Mouse (Mus musculus) intestine, postnatal 0 days (tissue): ENCODE results near the gene Crocc2. TPM values are rescaled to one million over a fixed set of nuclear protein-coding genes. Genes with fewer than 3 reads are reported as not detected.

Source experiments
- ATAC-seq: fragments of 200-750 bp; cut with Nextera tagmentation; 2 replicates; pipeline ENCODE4 v1.8.0; 2017; ENCODE audit warnings: mild to moderate bottlenecking, moderate TSS enrichment, moderate library complexity
- H3K27ac ChIP-seq: fragments of 300-500 bp; sonication (generic); 2 replicates; pipeline ENCODE4 v1.5.1; 2014; ENCODE audit warnings: mild to moderate bottlenecking, low read depth, low read length, moderate library complexity
- H3K27me3 ChIP-seq: fragments of 300-500 bp; sonication (generic); replicated peaks from 2 replicates; pipeline ENCODE4 v1.6.1; 2014; ENCODE audit warnings: low read length, mixed read lengths; ENCODE audit not compliant: control insufficient read depth, insufficient read depth
- H3K36me3 ChIP-seq: fragments of 300-500 bp; sonication (generic); 2 replicates; pipeline ENCODE4 v1.6.1; 2014; ENCODE audit warnings: mild to moderate bottlenecking, moderate library complexity; ENCODE audit not compliant: control insufficient read depth, insufficient read depth
- H3K4me1 ChIP-seq: fragments of 300-500 bp; sonication (generic); replicated peaks from 2 replicates; pipeline ENCODE4 v1.6.1; 2014; ENCODE audit warnings: antibody characterized with exemption, low read length, mixed read lengths; ENCODE audit not compliant: control insufficient read depth, insufficient read depth
- H3K4me2 ChIP-seq: fragments of 300-500 bp; sonication (generic); replicated peaks from 2 replicates; pipeline ENCODE4 v1.6.1; 2014; ENCODE audit warnings: low read depth, mild to moderate bottlenecking, moderate library complexity
- H3K4me3 ChIP-seq: fragments of 300-500 bp; sonication (generic); 2 replicates; pipeline ENCODE4 v1.5.1; 2014; ENCODE audit warnings: low read depth, low read length
- H3K9ac ChIP-seq: fragments of 300-500 bp; sonication (generic); 2 replicates; pipeline ENCODE4 v1.6.1; 2014; ENCODE audit warnings: mild to moderate bottlenecking, low read depth, low read length
- H3K9me3 ChIP-seq: fragments of 300-500 bp; sonication (generic); 2 replicates; pipeline ENCODE4 v1.6.1; 2016; ENCODE audit warnings: mixed run types; ENCODE audit not compliant: control insufficient read depth
- CTCF ChIP-seq: sonication (generic); IDR thresholded peaks from 2 replicates; pipeline ENCODE4 v1.5.1; 2016; ENCODE audit warnings: low read depth, mild to moderate bottlenecking, control low read depth, antibody characterized with exemption, moderate library complexity
- whole genome bisulfite sequencing: fragments of 180-500 bp; shearing (Covaris S2); extraction: QIAGEN DNeasy Blood & Tissue Kit; methylation state at CpG from one replicate; pipeline ENCODE4 v1.1.7; 2014; 5-methylcytosine and 5-hydroxymethylcytosine counted together
- polyA plus RNA-seq: library from polyadenylated mRNA; unstranded; fragments of >200 nt; fragmentation: Nextera tagmentation; extraction: Ambion mirVana; gene quantifications from 2 replicates; pipeline ENCODE4 v1.2.1, GENCODE M21; 2015

Gene Crocc2
- 0.04 TPM in 1 of 2 replicates, not detected in the other for polyA plus RNA-seq

- Histone ChIP-seq H3K27me3 (0 out of 2 replicates have a peak, but pooled peaks cover 3% of the 10 kb centered on the region), H3K4me2 (no peak within 1 kb of the TSS), H3K9me3 (no peaks in the 10 kb centered on the region), H3K9ac (no peak within 1 kb of the TSS), H3K4me3 (no peak within 1 kb of the TSS), H3K36me3 (no peaks in the 10 kb centered on the region), H3K27ac (no peak within 1 kb of the TSS), H3K4me1 (no peaks in the 10 kb centered on the region)
- 24% methylated on average over 10 of the region's 10 CpGs for WGBS
- ATAC-seq: peak; percentile 12; the same call in 1 of the 2 replicates
- no peak for TF ChIP-seq CTCF
These were observed at the start of gene Crocc2 for GRCm38 (mm10) chr1:93168295-93168775. Crocc2 (plus strand) TSS chr1:93168725.

GRCm38 (mm10) chr1:93118816-93119215 lies 49.7 kb upstream of the Crocc2 start:
- Histone ChIP-seq H3K27me3 (no peaks in the 10 kb centered on the region), H3K36me3 (no peaks in the 10 kb centered on the region), H3K4me1 (peaks cover 3% of the 10 kb centered on the region; the same call in 1 of the 2 replicates), H3K27ac (no peak overlapping the region), H3K9ac (no peak overlapping the region), H3K9me3 (no peaks in the 10 kb centered on the region), H3K4me3 (no peak overlapping the region), H3K4me2 (no peak overlapping the region)
- ATAC-seq: no peak
- no peak for TF ChIP-seq CTCF
- 46% methylated on average over 4 of the region's 4 CpGs for whole genome bisulfite sequencing

- WGBS: 67% methylated on average over 11 of the region's 11 CpGs
These were observed 45.2 kb upstream of the Crocc2 start for GRCm38 (mm10) chr1:93123179-93123854.

GRCm38 (mm10) chr1:93124066-93124465 lies 44.5 kb upstream of the Crocc2 start:
- Histone ChIP-seq H3K9me3 (no peaks in the 10 kb centered on the region), H3K27ac (no peak overlapping the region), H3K27me3 (no peaks in the 10 kb centered on the region), H3K4me1 (no peaks in the 10 kb centered on the region), H3K36me3 (no peaks in the 10 kb centered on the region), H3K4me2 (no peak overlapping the region), H3K9ac (no peak overlapping the region), H3K4me3 (no peak overlapping the region)
- no peak for TF ChIP-seq CTCF
- WGBS: 50% methylated on average over 8 of the region's 8 CpGs
- no peak for ATAC-seq

More at GRCm38 (mm10) chr1:93123179-93123854, 45.2 kb upstream of the Crocc2 start:
- Histone ChIP-seq H3K4me3 (no peak overlapping the region), H3K27me3 (no peaks in the 10 kb centered on the region), H3K4me1 (no peaks in the 10 kb centered on the region), H3K36me3 (no peaks in the 10 kb centered on the region), H3K9me3 (no peaks in the 10 kb centered on the region), H3K4me2 (no peak overlapping the region), H3K27ac (no peak overlapping the region), H3K9ac (no peak overlapping the region)
- no peak for ATAC-seq
- TF ChIP-seq CTCF: no peak

GRCm38 (mm10) chr1:93125256-93125655 lies 43.3 kb upstream of the Crocc2 start:
- no peak overlapping the region for H3K4me2 ChIP-seq
- ATAC-seq: no peak
- no peaks in the 10 kb centered on the region for H3K27me3 ChIP-seq
- 37% methylated on average over 5 of the region's 5 CpGs for WGBS
- peak; percentile 73 for TF ChIP-seq CTCF
- no peak overlapping the region for H3K27ac ChIP-seq
- H3K9ac ChIP-seq: no peak overlapping the region
- no peaks in the 10 kb centered on the region for H3K36me3 ChIP-seq
- no peaks in the 10 kb centered on the region for H3K4me1 ChIP-seq
- no peak overlapping the region for H3K4me3 ChIP-seq
- no peaks in the 10 kb centered on the region for H3K9me3 ChIP-seq

- Histone ChIP-seq H3K4me2 (no peak overlapping the region), H3K27ac (no peak overlapping the region), H3K36me3 (no peaks in the 10 kb centered on the region), H3K9ac (no peak overlapping the region), H3K4me3 (no peak overlapping the region), H3K27me3 (no peaks in the 10 kb centered on the region), H3K9me3 (no peaks in the 10 kb centered on the region), H3K4me1 (no peaks in the 10 kb centered on the region; the same call in 1 of the 2 replicates)
- ATAC-seq: no peak
- WGBS: 85% methylated on average over 8 of the region's 8 CpGs
- no peak for TF ChIP-seq CTCF
These were observed 40.3 kb upstream of the Crocc2 start for GRCm38 (mm10) chr1:93128209-93128608.
